Mouse (Mus musculus) lung, embryonic 14.5 days (tissue): ENCODE data around the gene Manbal. TPM values are rescaled to one million over a fixed set of nuclear protein-coding genes. Genes with fewer than 3 reads are reported as not detected.
A peak's percentile ranks its signal among the peaks of the same experiment; 100 is the strongest.

ENCODE experiments used
- ATAC-seq: fragments of 200-750 bp; cut with Nextera tagmentation; 2 replicates; pipeline ENCODE4 v1.8.0; 2017; ENCODE audit warnings: mild to moderate bottlenecking, moderate TSS enrichment, moderate library complexity; ENCODE audit not compliant: insufficient read depth
- DNase-seq: peaks from one replicate; pipeline ENCODE4 v3.0.0-alpha.2; 2015
- H3K27ac ChIP-seq: fragments of 300-500 bp; sonication (generic); 2 replicates; pipeline ENCODE4 v1.5.1; 2014; ENCODE audit warnings: low read depth, mild to moderate bottlenecking, moderate library complexity
- H3K27me3 ChIP-seq: fragments of 300-500 bp; sonication (generic); 2 replicates; pipeline ENCODE4 v1.6.1; 2014; ENCODE audit warnings: low read length, control low read depth; ENCODE audit not compliant: insufficient read depth
- H3K36me3 ChIP-seq: fragments of 300-500 bp; sonication (generic); 2 replicates; pipeline ENCODE4 v1.6.1; 2014; ENCODE audit warnings: control low read depth; ENCODE audit not compliant: insufficient read depth
- H3K4me1 ChIP-seq: fragments of 300-500 bp; sonication (generic); 2 replicates; pipeline ENCODE4 v1.6.1; 2014; ENCODE audit warnings: antibody characterized with exemption, control low read depth; ENCODE audit not compliant: insufficient read depth
- H3K4me2 ChIP-seq: fragments of 300-500 bp; sonication (generic); 2 replicates; pipeline ENCODE4 v1.6.1; 2014; ENCODE audit warnings: mild to moderate bottlenecking
- H3K4me3 ChIP-seq: fragments of 300-500 bp; sonication (generic); 2 replicates; pipeline ENCODE4 v1.5.1; 2014; ENCODE audit warnings: low read depth, low read length
- H3K9ac ChIP-seq: fragments of 300-500 bp; sonication (generic); 2 replicates; pipeline ENCODE4 v1.6.1; 2014
- H3K9me3 ChIP-seq: fragments of 300-500 bp; sonication (generic); 2 replicates; pipeline ENCODE4 v1.6.1; 2016; ENCODE audit warnings: low read depth, low read length, control low read depth
- CTCF ChIP-seq: IDR thresholded peaks from 2 replicates; pipeline ENCODE4 v1.5.1; 2016; ENCODE audit warnings: antibody characterized with exemption, low read depth
- WGBS: fragments of 180-500 bp; shearing (Covaris S2); extraction: QIAGEN DNeasy Blood & Tissue Kit; methylation state at CpG from one replicate; pipeline ENCODE4 v1.1.7; 2014; 5-methylcytosine and 5-hydroxymethylcytosine counted together
- polyA plus RNA-seq: library from polyadenylated mRNA; unstranded; fragments of >200 nt; fragmentation: Nextera tagmentation; extraction: Ambion mirVana; gene quantifications from 2 replicates; pipeline ENCODE4 v1.2.1, GENCODE M21; 2014

The Manbal gene
- polyA plus RNA-seq, 1 experiment from 2014 or later = 42.6 TPM

- no peak overlapping the region for H3K9ac ChIP-seq
- no peaks in the 10 kb centered on the region; the same call in 1 of the 2 replicates for H3K9me3 ChIP-seq
- no peak for ATAC-seq
- H3K27ac ChIP-seq = peak overlapping the region; percentile 93
- H3K27me3 ChIP-seq = no peaks in the 10 kb centered on the region
- no peak overlapping the region for H3K4me2 ChIP-seq
- TF ChIP-seq CTCF = peak; percentile 31
- no peak for DNase-seq
- peaks cover 13% of the 10 kb centered on the region for H3K4me1 ChIP-seq
- WGBS = 97% methylated on average over 4 of the region's 4 CpGs
- H3K36me3 ChIP-seq = peaks cover 35% of the 10 kb centered on the region
- H3K4me3 ChIP-seq = no peak overlapping the region
These were observed 31.1 kb downstream of the Manbal start for GRCm38 (mm10) chr2:157398539-157398938.

GRCm38 (mm10) chr2:157399797-157400196 is 32.4 kb downstream of the Manbal start:
- DNase-seq = no peak
- no peak for ATAC-seq

GRCm38 (mm10) chr2:157400491-157400890 is 33.1 kb downstream of the Manbal start:
- no peak overlapping the region for H3K4me3 ChIP-seq
- peaks cover 3% of the 10 kb centered on the region for H3K4me1 ChIP-seq
- no peak overlapping the region for H3K27ac ChIP-seq
- H3K9me3 ChIP-seq = no peaks in the 10 kb centered on the region; the same call in 1 of the 2 replicates
- H3K36me3 ChIP-seq = peaks cover 29% of the 10 kb centered on the region
- H3K9ac ChIP-seq = no peak overlapping the region
- no peak overlapping the region for H3K4me2 ChIP-seq
- no peak for DNase-seq
- no peak for TF ChIP-seq CTCF
- H3K27me3 ChIP-seq = no peaks in the 10 kb centered on the region
- 88% methylated on average over 6 of the region's 6 CpGs for WGBS
- ATAC-seq = no peak

More at GRCm38 (mm10) chr2:157399797-157400196, 32.4 kb downstream of the Manbal start:
- H3K4me1 ChIP-seq = peaks cover 8% of the 10 kb centered on the region
- no peak overlapping the region for H3K4me2 ChIP-seq
- WGBS = 82% methylated on average over 10 of the region's 10 CpGs
- peaks cover 35% of the 10 kb centered on the region for H3K36me3 ChIP-seq
- no peak overlapping the region for H3K9ac ChIP-seq
- no peaks in the 10 kb centered on the region; the same call in 1 of the 2 replicates for H3K9me3 ChIP-seq
- H3K27ac ChIP-seq = no peak overlapping the region
- no peak overlapping the region for H3K4me3 ChIP-seq
- TF ChIP-seq CTCF = no peak
- no peaks in the 10 kb centered on the region for H3K27me3 ChIP-seq

- Histone ChIP-seq H3K4me3 (no peak overlapping the region), H3K4me2 (no peak overlapping the region), H3K27ac (no peak overlapping the region), H3K9ac (no peak overlapping the region), H3K27me3 (no peaks in the 10 kb centered on the region), H3K4me1 (no peaks in the 10 kb centered on the region; the same call in 1 of the 2 replicates), H3K9me3 (no peaks in the 10 kb centered on the region; the same call in 1 of the 2 replicates), H3K36me3 (peaks cover 21% of the 10 kb centered on the region)
- DNase-seq (no peak), ATAC-seq (no peak)
- 90% methylated on average over 2 of the region's 2 CpGs for WGBS
- TF ChIP-seq CTCF = no peak
These were observed 33.9 kb downstream of the Manbal start for GRCm38 (mm10) chr2:157401261-157401660.

GRCm38 (mm10) chr2:157407596-157407995 is 40.2 kb downstream of the Manbal start:
- ATAC-seq = no peak
- Histone ChIP-seq H3K4me3 (no peak overlapping the region), H3K36me3 (no peaks in the 10 kb centered on the region), H3K4me1 (no peaks in the 10 kb centered on the region), H3K9me3 (no peaks in the 10 kb centered on the region), H3K9ac (no peak overlapping the region), H3K27me3 (no peaks in the 10 kb centered on the region), H3K27ac (no peak overlapping the region), H3K4me2 (no peak overlapping the region)
- peak; percentile 50 for DNase-seq
- TF ChIP-seq CTCF = no peak
- 73% methylated on average over 7 of the region's 7 CpGs for WGBS

GRCm38 (mm10) chr2:157409793-157410533 is 42.6 kb downstream of the Manbal start:
- WGBS = 68% methylated on average over 12 of the region's 12 CpGs
- no peaks in the 10 kb centered on the region for H3K27me3 ChIP-seq
- H3K9ac ChIP-seq = no peak overlapping the region
- DNase-seq (no peak), ATAC-seq (no peak)
- TF ChIP-seq CTCF = no peak
- H3K4me1 ChIP-seq = no peaks in the 10 kb centered on the region
- H3K4me3 ChIP-seq = no peak overlapping the region
- H3K36me3 ChIP-seq = no peaks in the 10 kb centered on the region
- no peak overlapping the region for H3K4me2 ChIP-seq
- H3K27ac ChIP-seq = no peak overlapping the region
- no peaks in the 10 kb centered on the region for H3K9me3 ChIP-seq

- H3K27ac ChIP-seq = no peak overlapping the region
- ATAC-seq (no peak), DNase-seq (no peak)
- no peaks in the 10 kb centered on the region for H3K9me3 ChIP-seq
- no peak for TF ChIP-seq CTCF
- H3K9ac ChIP-seq = no peak overlapping the region; the same call in 1 of the 2 replicates
- no peak overlapping the region for H3K4me3 ChIP-seq
- no peaks in the 10 kb centered on the region for H3K4me1 ChIP-seq
- WGBS = 79% methylated on average over 6 of the region's 6 CpGs
- H3K27me3 ChIP-seq = no peaks in the 10 kb centered on the region
- H3K36me3 ChIP-seq = no peaks in the 10 kb centered on the region
- H3K4me2 ChIP-seq = no peak overlapping the region
These were observed 43.8 kb downstream of the Manbal start for GRCm38 (mm10) chr2:157411151-157411693.
